Mouse (Mus musculus) cerebellum, adult 11-12 months (tissue): ENCODE measurements around the gene Parp11.

Experiments
- DNase-seq: peaks from one replicate; pipeline ENCODE4 v3.0.0; 2022

The Parp11 gene

GRCm38 (mm10) chr6:127446436-127446890 lies at the start of gene Parp11:
Gene Parp11 (plus strand): TSS chr6:127446840.
- no peak for DNase-seq

DNA sequence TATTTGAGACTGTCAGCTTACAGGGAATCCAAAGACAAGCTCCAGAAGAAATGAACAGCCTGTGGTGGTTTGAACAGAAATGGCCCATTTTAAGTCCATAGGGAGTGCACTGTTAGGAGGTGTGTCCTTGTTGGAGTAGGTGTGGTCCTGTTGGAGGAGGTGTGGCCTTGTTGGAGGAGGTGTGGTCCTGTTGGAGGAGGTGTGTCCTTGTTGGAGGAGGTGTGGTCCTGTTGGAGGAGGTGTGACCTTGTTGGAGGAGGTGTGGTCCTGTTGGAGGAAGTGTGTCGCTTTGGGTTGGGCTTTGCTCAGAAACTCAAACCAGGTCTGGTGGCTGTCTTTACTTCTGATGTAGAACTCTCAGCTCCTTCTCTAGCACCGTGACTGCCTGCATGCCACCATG lies 48.6 kb upstream of the Parp11 start:
- no peak for DNase-seq

DNA sequence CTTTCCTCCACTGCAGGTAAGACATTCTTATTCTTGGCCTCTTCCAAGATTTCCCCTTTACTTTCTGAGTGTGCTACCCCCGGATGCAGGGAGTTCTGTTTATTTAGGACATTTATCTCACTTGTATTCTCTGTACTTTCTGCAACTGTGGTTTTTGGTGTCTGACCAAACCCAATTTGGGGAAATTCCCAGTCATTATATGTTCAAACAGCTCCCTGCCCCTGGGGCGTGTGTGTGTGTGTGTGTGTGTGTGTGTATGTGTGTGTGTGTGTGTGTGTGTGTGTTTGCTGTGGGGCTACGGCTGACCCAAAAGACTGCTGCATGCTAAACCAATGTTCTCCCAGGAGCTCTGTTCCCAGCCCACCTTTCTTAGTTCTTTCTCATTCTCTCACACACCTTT lies 45.2 kb upstream of the Parp11 start:
- DNase-seq: no peak

GRCm38 (mm10) chr6:127404070-127404810 lies 42.4 kb upstream of the Parp11 start:
- no peak for DNase-seq

GRCm38 (mm10) chr6:127405682-127406081 lies 41.0 kb upstream of the Parp11 start:
- no peak for DNase-seq

DNA sequence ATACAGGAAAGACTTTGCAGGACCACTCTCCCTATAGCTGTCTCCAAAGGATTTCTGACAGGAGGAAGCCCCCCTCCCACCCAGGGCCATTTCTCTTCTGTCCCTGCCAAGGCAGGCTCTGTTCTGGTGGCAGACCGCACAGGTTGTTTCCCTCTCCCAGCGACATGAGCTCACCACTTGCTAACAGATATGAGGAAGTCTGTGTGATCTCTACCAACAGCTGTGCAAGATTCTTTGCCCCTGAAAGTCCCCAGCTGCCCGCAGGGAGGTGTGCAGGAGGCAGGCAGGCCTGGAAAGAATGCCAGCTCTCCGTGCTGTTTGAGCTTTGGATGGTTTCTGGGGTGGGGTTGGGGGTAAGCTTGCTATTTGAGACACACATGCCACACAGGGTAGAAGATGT lies 38.9 kb upstream of the Parp11 start:
- no peak for DNase-seq

DNA sequence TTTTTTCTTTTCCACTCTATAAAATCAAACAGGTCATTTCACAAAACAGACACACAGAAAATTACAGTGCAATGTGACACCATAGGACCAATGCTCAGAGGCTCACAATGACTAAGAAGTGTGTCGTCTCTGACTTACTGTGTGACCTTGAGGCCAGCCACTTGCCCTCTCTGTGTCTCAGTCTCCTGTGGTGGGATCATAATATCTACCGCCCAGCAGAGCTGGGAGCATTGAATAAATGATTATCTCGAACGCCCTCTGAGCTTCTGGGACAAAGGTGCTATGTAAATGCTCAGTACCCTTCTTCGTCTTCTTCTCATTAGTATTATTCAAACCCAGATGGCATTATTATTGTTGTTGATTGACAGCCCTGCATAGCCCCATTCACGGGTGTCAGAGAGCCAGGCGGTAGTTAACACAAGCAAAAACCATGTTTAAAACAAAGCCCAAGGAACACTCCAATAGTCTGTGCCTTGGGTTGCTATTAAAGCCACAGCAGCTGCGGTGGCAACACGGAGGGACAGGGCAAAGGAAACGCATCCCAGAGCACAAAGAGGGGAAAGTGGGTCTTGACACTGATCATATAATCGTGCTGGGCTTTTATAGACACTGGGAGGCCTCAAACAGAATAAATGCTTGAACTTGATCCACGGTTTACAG lies 29.0 kb upstream of the Parp11 start:
- DNase-seq: no peak

DNA sequence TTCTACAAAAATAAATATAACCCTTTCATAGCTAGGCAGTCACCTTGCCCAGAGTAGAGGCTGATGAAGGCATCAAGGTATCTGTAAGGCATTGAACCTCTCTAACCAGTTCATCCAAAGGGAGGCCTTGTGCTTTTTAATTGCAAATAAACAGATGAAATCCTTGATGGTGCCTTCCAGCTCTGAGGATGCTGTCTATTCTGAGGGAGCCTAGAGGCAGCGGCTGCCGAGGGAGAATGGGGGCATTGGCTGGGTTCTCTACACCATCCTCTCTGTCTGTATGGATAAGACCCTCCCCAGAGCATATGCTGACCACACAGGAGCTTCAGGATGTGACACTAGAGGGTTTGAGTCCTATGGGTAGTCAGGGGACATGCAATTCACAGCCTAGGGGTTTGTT lies 28.3 kb upstream of the Parp11 start:
- no peak for DNase-seq

DNA sequence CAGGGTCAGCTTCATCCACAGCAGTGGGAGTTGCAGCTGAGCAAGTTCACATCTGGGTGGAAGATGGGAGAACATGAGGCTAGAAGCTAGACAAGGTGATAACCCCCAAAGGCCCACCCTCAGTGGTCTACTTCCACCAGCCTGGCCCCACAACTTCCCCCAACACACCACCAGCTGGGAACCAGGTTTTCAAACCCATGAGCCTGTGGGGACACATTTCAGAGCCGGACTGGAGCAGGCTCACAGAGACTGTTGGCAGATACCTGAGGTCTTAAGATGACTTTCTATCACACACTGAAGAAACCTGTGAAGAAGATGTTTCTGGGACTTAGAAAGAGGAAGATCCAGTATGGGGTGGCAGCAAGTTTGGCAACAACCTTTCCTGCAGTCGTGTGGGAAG lies 26.5 kb upstream of the Parp11 start:
- no peak for DNase-seq

DNA sequence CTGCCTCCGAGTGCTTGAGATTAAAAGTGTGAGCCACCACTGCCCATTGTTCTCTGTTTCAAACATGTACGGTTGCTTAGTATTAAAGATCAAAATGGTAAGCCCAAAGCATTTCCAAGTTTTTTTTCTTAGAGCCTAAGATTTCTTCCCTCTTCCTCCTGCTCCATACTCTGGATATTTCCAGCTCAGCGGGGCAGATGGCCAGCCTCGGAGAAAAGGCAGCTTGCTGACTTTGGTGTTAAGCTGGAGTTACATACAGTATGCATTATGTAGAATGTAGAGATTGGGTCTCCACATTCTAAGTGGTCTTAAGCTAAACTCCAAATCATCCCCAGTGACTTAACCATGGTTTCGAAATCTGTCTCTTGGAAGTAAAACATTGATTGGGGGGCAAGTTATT lies 21.5 kb upstream of the Parp11 start:
- DNase-seq: no peak

- DNase-seq: no peak
Measured at GRCm38 (mm10) chr6:127430716-127431115, 15.9 kb upstream of the Parp11 start.

GRCm38 (mm10) chr6:127431196-127431766 lies 15.4 kb upstream of the Parp11 start:
- no peak for DNase-seq

GRCm38 (mm10) chr6:127433886-127434647 lies 12.6 kb upstream of the Parp11 start:
- DNase-seq: no peak

DNA sequence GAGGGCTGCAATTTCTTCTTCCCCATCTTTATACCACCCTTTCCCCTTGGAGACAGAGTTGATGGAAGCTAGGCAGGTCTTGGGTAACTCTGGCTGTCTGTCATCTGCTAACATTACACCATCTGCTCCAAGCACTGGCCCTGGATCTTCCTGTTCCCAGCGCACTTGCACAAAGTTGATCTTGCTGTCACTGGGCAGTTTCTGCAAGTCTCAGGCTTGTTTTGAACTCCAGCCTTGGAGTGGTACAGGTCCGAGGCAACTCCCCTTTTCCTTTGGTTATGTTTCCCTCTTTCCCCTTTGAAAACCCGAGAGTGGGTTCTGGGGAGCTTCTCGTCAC lies 12.0 kb upstream of the Parp11 start:
- DNase-seq: no peak

GRCm38 (mm10) chr6:127439063-127439462 lies 7.6 kb upstream of the Parp11 start:
- no peak for DNase-seq

- no peak for DNase-seq
Measured at GRCm38 (mm10) chr6:127439540-127440195, 7.0 kb upstream of the Parp11 start.

- no peak for DNase-seq
Measured at GRCm38 (mm10) chr6:127440416-127441104, 6.1 kb upstream of the Parp11 start.

DNA sequence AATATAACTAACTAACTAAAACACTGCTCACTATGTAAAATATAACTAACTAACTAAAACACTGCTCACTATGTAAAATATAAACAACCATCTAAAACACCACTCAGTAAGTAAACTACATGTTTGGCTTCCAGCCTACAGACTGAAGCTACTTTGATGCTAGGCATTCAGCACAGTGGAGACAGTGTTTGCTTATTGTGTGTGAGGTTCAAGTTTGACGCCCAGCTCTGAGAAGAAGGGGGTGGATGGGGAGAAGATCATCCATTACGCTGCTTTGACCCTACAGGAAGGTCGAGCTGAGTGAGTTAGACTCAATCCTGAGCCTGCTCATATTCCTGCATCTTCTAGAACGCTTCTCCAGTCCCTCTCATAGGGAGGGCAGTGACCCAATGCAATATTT lies 4.1 kb upstream of the Parp11 start:
- no peak for DNase-seq

- DNase-seq: no peak
Measured at GRCm38 (mm10) chr6:127443910-127444309, 2.7 kb upstream of the Parp11 start.

GRCm38 (mm10) chr6:127444466-127444865 lies 2.2 kb upstream of the Parp11 start:
- no peak for DNase-seq

GRCm38 (mm10) chr6:127447686-127448460 lies 1.2 kb downstream of the Parp11 start:
- DNase-seq: no peak

DNA sequence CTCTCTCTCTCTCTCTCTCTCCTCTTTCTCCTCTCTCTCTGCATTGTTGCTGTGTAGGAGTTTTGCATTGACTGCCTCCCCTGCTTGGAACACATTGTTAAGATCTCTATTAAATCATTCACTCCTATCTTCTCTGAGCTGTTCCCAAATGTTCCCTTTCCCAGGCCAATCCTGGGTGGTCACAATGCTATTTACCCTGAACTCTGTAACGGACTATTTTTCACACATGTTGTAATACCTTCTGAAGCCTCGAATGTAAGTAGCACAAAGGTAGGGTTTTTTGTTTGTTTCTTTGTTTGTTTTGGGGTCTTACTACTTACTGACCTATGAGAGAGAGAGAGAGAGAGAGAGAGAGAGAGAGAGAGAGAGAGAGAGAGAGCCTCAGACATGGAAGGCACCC lies 2.2 kb downstream of the Parp11 start:
- no peak for DNase-seq
